Mouse (Mus musculus): Measurements from ENCODE around the gene Ptprt. TPM values are rescaled to one million over a fixed set of nuclear protein-coding genes. Genes with fewer than 3 reads are reported as not detected.

Gene Ptprt
- total RNA-seq, 2 experiments from 2014 or later: 94.2 to 103 TPM

GRCm38 (mm10) chr2:162082391-162082790 lies 578.6 kb downstream of the Ptprt start:
- peak; percentile 40 to 89 for DNase-seq (ENCODE audit: low spot score in 2 of 2)
- intact Hi-C loops (cut with DNase I): loop anchor here (1.0 kb wide), 1 partner anchor 224 kb away; no protein-coding TSS in a partner anchor

GRCm38 (mm10) chr2:162080717-162081398 lies 580.1 kb downstream of the Ptprt start:
- DNase-seq (ENCODE audit: low spot score in 2 of 2): peak in 1 of 2 experiments; percentile 7
- intact Hi-C loops (cut with DNase I): no loop called here

- intact Hi-C loops (cut with DNase I): no loop called here
- peak in 1 of 2 experiments; percentile 4 for DNase-seq (ENCODE audit: low spot score in 2 of 2)
Observed at GRCm38 (mm10) chr2:162078571-162079280, 582.2 kb downstream of the Ptprt start.

- intact Hi-C loops (cut with DNase I): no loop called here
- no peak for DNase-seq (ENCODE audit: low spot score in 2 of 2)
Observed at GRCm38 (mm10) chr2:162052816-162053215, 608.1 kb downstream of the Ptprt start.

- intact Hi-C loops (cut with DNase I): no loop called here
- no peak for DNase-seq (ENCODE audit: low spot score in 2 of 2)
Observed at GRCm38 (mm10) chr2:162050198-162050597, 610.7 kb downstream of the Ptprt start.

GRCm38 (mm10) chr2:162035615-162036014 lies 625.3 kb downstream of the Ptprt start:
- intact Hi-C loops (cut with DNase I): no loop called here
- no peak for DNase-seq (ENCODE audit: low spot score in 2 of 2)

- intact Hi-C loops (cut with DNase I): no loop called here
- no peak for DNase-seq (ENCODE audit: low spot score in 2 of 2)
Observed at GRCm38 (mm10) chr2:162031636-162032035, 629.3 kb downstream of the Ptprt start.

GRCm38 (mm10) chr2:162001016-162001415 lies 659.9 kb downstream of the Ptprt start:
- no peak for DNase-seq (ENCODE audit: low spot score in 2 of 2)
- intact Hi-C loops (cut with DNase I): no loop called here

- intact Hi-C loops (cut with DNase I): no loop called here
- DNase-seq (ENCODE audit: low spot score in 2 of 2): no peak
Observed at GRCm38 (mm10) chr2:161982311-161982710, 678.6 kb downstream of the Ptprt start.

GRCm38 (mm10) chr2:161961179-161962163 lies 699.5 kb downstream of the Ptprt start:
- no peak for DNase-seq (ENCODE audit: low spot score in 2 of 2)
- intact Hi-C loops (cut with DNase I): no loop called here

GRCm38 (mm10) chr2:161945424-161945823 lies 715.5 kb downstream of the Ptprt start:
- peak in 1 of 2 experiments; percentile 74 for DNase-seq (ENCODE audit: low spot score in 2 of 2)
- intact Hi-C loops (cut with DNase I): loop anchor here (1.0 kb wide), 1 partner anchor 145 kb away; no protein-coding TSS in a partner anchor

GRCm38 (mm10) chr2:161944689-161945088 lies 716.3 kb downstream of the Ptprt start:
- no peak for DNase-seq (ENCODE audit: low spot score in 2 of 2)
- intact Hi-C loops (cut with DNase I): loop anchor here (1.0 kb wide), 1 partner anchor 144 kb away; no protein-coding TSS in a partner anchor

GRCm38 (mm10) chr2:161941991-161942390 lies 719.0 kb downstream of the Ptprt start:
- no peak for DNase-seq (ENCODE audit: low spot score in 2 of 2)
- intact Hi-C loops (cut with DNase I): no loop called here

- intact Hi-C loops (cut with DNase I): no loop called here
- peak in 1 of 2 experiments; percentile 71 for DNase-seq (ENCODE audit: low spot score in 2 of 2)
Observed at GRCm38 (mm10) chr2:161907214-161907613, 753.7 kb downstream of the Ptprt start.

GRCm38 (mm10) chr2:161902196-161902595 lies 758.8 kb downstream of the Ptprt start:
- no peak for DNase-seq (ENCODE audit: low spot score in 2 of 2)
- intact Hi-C loops (cut with DNase I): no loop called here

GRCm38 (mm10) chr2:161884446-161884845 lies 776.5 kb downstream of the Ptprt start:
- no peak for DNase-seq (ENCODE audit: low spot score in 2 of 2)
- intact Hi-C loops (cut with DNase I): no loop called here

GRCm38 (mm10) chr2:161882580-161882979 lies 778.4 kb downstream of the Ptprt start:
- intact Hi-C loops (cut with DNase I): no loop called here
- DNase-seq (ENCODE audit: low spot score in 2 of 2): no peak

GRCm38 (mm10) chr2:161880941-161881340 lies 780.0 kb downstream of the Ptprt start:
- intact Hi-C loops (cut with DNase I): no loop called here
- no peak for DNase-seq (ENCODE audit: low spot score in 2 of 2)

- intact Hi-C loops (cut with DNase I): no loop called here
- DNase-seq (ENCODE audit: low spot score in 2 of 2): no peak
Observed at GRCm38 (mm10) chr2:161865231-161865630, 795.7 kb downstream of the Ptprt start.

GRCm38 (mm10) chr2:161858813-161859212 lies 802.1 kb downstream of the Ptprt start:
- peak in 1 of 2 experiments; percentile 75 for DNase-seq (ENCODE audit: low spot score in 2 of 2)
- intact Hi-C loops (cut with DNase I): loop anchor here (1.0 to 2.0 kb wide), 2 partner anchors 58 to 223 kb away; no protein-coding TSS in a partner anchor
